Mouse (Mus musculus): ENCODE measurements at regions not wholly inside any gene's neighbourhood (a gene's known extent, or its start where the extent isn't known, plus 50 kb on each side); places are given as distances from the start of the nearest gene placed in this dataset.

GRCm38 (mm10) chr4:131014301-131015081 is 70.3 kb downstream of the Matn1 start:
- no peak overlapping the region for H3K4me3 ChIP-seq (ENCODE audit: low read depth, low read length)
- H3K9me3 ChIP-seq (ENCODE audit: control insufficient read depth, low read length): no peaks in the 10 kb centered on the region
- 36% methylated on average over 15 of the region's 15 CpGs for WGBS
- H3K27ac ChIP-seq (replicated peaks; ENCODE audit: low read depth, low read length): no peak overlapping the region
- H3K36me3 ChIP-seq (ENCODE audit: control insufficient read depth, insufficient read depth, low read length): no peaks in the 10 kb centered on the region
- ATAC-seq (ENCODE audit: low read depth) (0 out of 2 replicates have a peak, but pooled peaks have one; percentile 9), DNase-seq (ENCODE audit: low spot score) (peak; percentile 55)
- H3K9ac ChIP-seq (ENCODE audit: low read depth, low read length): no peak overlapping the region
- H3K27me3 ChIP-seq (replicated peaks; ENCODE audit: control insufficient read depth, insufficient read depth, low read length): no peaks in the 10 kb centered on the region
- H3K4me2 ChIP-seq (ENCODE audit: low read depth, low read length): no peak overlapping the region
- no peaks in the 10 kb centered on the region for H3K4me1 ChIP-seq (ENCODE audit: control insufficient read depth, insufficient read depth, low read length)

- no peaks in the 10 kb centered on the region for H3K9me3 ChIP-seq (ENCODE audit: control insufficient read depth, low read length)
- H3K36me3 ChIP-seq (ENCODE audit: control insufficient read depth, insufficient read depth, low read length): no peaks in the 10 kb centered on the region
- no peak overlapping the region for H3K4me3 ChIP-seq (ENCODE audit: low read depth, low read length)
- H3K4me1 ChIP-seq (ENCODE audit: control insufficient read depth, insufficient read depth, low read length): no peaks in the 10 kb centered on the region
- no peak overlapping the region for H3K9ac ChIP-seq (ENCODE audit: low read depth, low read length)
- 31% methylated on average over 2 of the region's 2 CpGs for WGBS
- no peak for ATAC-seq (ENCODE audit: low read depth)
- no peaks in the 10 kb centered on the region for H3K27me3 ChIP-seq (replicated peaks; ENCODE audit: control insufficient read depth, insufficient read depth, low read length)
- H3K27ac ChIP-seq (replicated peaks; ENCODE audit: low read depth, low read length): no peak overlapping the region
- H3K4me2 ChIP-seq (ENCODE audit: low read depth, low read length): no peak overlapping the region
- no peak for DNase-seq (ENCODE audit: low spot score)
These were observed 71.0 kb downstream of the Matn1 start for GRCm38 (mm10) chr4:131015156-131015555.

DNA sequence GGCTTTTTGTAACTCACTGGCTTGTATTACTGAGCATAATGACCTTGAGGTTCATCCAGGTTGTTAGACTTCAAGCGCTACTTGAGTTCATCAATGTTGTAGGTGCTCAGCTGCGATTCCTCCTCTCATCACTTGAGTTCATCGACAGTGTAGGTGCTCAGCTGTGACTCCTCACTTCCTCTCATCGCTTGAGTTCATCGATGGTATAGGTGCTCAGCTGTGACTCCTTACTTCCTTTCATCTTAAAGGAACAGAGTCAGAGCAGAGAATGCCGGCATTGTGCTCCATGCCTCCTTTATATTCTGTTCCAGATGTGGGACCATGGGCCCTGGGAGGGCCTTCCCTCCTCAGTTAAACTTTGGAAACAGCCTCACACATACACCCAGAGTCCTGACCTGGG is 79.4 kb downstream of the Matn1 start:
- 45% methylated on average over 6 of the region's 6 CpGs for WGBS
- no peak for DNase-seq (ENCODE audit: low spot score)

DNA sequence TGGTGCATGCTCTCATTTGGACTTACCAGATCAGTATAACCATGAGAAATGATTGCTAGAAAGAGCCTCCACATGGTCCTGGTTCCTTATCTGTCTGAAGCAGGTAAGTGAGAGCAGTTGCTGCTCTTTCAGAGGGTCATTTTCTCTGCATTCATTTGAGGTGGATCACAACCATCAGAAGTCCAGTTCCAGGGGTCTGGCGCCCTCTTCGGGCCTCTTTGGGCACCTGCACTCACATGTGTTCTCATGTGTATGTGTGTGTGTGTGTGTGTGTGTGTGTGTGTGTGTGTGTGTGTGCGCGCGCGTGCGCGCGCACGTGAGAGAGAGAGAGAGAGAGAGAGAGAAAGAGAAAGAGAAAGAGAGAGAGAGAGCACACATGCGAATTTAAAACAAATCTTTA is 92.1 kb downstream of the Matn1 start:
- Histone ChIP-seq H3K9me3 (ENCODE audit: control insufficient read depth, low read length) (no peaks in the 10 kb centered on the region), H3K27me3 (replicated peaks; ENCODE audit: control insufficient read depth, insufficient read depth, low read length) (no peaks in the 10 kb centered on the region), H3K4me2 (ENCODE audit: low read depth, low read length) (no peak overlapping the region), H3K27ac (replicated peaks; ENCODE audit: low read depth, low read length) (no peak overlapping the region), H3K36me3 (ENCODE audit: control insufficient read depth, insufficient read depth, low read length) (no peaks in the 10 kb centered on the region), H3K4me1 (ENCODE audit: control insufficient read depth, insufficient read depth, low read length) (no peaks in the 10 kb centered on the region), H3K9ac (ENCODE audit: low read depth, low read length) (no peak overlapping the region), H3K4me3 (ENCODE audit: low read depth, low read length) (no peak overlapping the region)
- DNase-seq (ENCODE audit: low spot score) (no peak), ATAC-seq (ENCODE audit: low read depth) (no peak)
- 86% methylated on average over 11 of the region's 11 CpGs for WGBS

More for the DNA sequence above, 79.4 kb downstream of the Matn1 start:
- H3K4me2 ChIP-seq (ENCODE audit: low read depth, low read length): no peak overlapping the region
- H3K9me3 ChIP-seq (ENCODE audit: control insufficient read depth, low read length): no peaks in the 10 kb centered on the region
- no peak overlapping the region for H3K27ac ChIP-seq (replicated peaks; ENCODE audit: low read depth, low read length)
- no peaks in the 10 kb centered on the region for H3K4me1 ChIP-seq (ENCODE audit: control insufficient read depth, insufficient read depth, low read length)
- no peaks in the 10 kb centered on the region for H3K36me3 ChIP-seq (ENCODE audit: control insufficient read depth, insufficient read depth, low read length)
- no peaks in the 10 kb centered on the region for H3K27me3 ChIP-seq (replicated peaks; ENCODE audit: control insufficient read depth, insufficient read depth, low read length)
- no peak overlapping the region for H3K4me3 ChIP-seq (ENCODE audit: low read depth, low read length)
- no peak for ATAC-seq (ENCODE audit: low read depth)
- no peak overlapping the region for H3K9ac ChIP-seq (ENCODE audit: low read depth, low read length)

- no peak overlapping the region for H3K9ac ChIP-seq (ENCODE audit: low read depth, low read length)
- no peak for ATAC-seq (ENCODE audit: low read depth)
- no peaks in the 10 kb centered on the region for H3K27me3 ChIP-seq (replicated peaks; ENCODE audit: control insufficient read depth, insufficient read depth, low read length)
- H3K4me1 ChIP-seq (ENCODE audit: control insufficient read depth, insufficient read depth, low read length): no peaks in the 10 kb centered on the region
- no peak overlapping the region for H3K4me2 ChIP-seq (ENCODE audit: low read depth, low read length)
- H3K36me3 ChIP-seq (ENCODE audit: control insufficient read depth, insufficient read depth, low read length): no peaks in the 10 kb centered on the region
- H3K4me3 ChIP-seq (ENCODE audit: low read depth, low read length): no peak overlapping the region
- no peaks in the 10 kb centered on the region for H3K9me3 ChIP-seq (ENCODE audit: control insufficient read depth, low read length)
- 12% methylated on average over 6 of the region's 6 CpGs for WGBS
- H3K27ac ChIP-seq (replicated peaks; ENCODE audit: low read depth, low read length): no peak overlapping the region
- no peak for DNase-seq (ENCODE audit: low spot score)
These were observed 93.0 kb downstream of the Matn1 start for GRCm38 (mm10) chr4:131037179-131037578.

DNA sequence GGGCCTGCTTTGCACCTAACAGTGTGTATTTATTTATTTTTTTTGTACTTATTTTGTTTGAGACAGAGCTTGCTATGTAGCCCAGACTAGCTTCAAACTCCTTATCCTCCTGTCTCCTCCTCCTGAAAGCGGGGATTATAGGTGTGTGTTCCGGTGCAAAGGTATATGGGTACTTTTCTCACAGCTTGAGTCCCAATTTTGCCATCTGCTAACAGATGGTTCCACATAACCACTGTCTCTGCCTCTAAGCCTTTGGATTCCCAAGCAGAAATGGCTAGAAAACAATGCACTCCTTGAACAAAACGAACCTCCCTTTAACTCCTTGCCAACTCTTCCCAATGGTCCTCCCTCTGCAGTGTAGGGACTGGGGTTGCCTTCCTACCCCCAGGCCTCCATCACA is 95.5 kb downstream of the Matn1 start:
- H3K27me3 ChIP-seq (replicated peaks; ENCODE audit: control insufficient read depth, insufficient read depth, low read length): no peaks in the 10 kb centered on the region
- H3K9ac ChIP-seq (ENCODE audit: low read depth, low read length): no peak overlapping the region
- ATAC-seq (ENCODE audit: low read depth): no peak
- DNase-seq (ENCODE audit: low spot score): no peak
- H3K27ac ChIP-seq (replicated peaks; ENCODE audit: low read depth, low read length): no peak overlapping the region
- H3K4me2 ChIP-seq (ENCODE audit: low read depth, low read length): no peak overlapping the region
- WGBS: 58% methylated on average over 3 of the region's 3 CpGs
- H3K36me3 ChIP-seq (ENCODE audit: control insufficient read depth, insufficient read depth, low read length): no peaks in the 10 kb centered on the region
- H3K4me3 ChIP-seq (ENCODE audit: low read depth, low read length): no peak overlapping the region
- H3K9me3 ChIP-seq (ENCODE audit: control insufficient read depth, low read length): no peaks in the 10 kb centered on the region
- H3K4me1 ChIP-seq (ENCODE audit: control insufficient read depth, insufficient read depth, low read length): no peaks in the 10 kb centered on the region

DNA sequence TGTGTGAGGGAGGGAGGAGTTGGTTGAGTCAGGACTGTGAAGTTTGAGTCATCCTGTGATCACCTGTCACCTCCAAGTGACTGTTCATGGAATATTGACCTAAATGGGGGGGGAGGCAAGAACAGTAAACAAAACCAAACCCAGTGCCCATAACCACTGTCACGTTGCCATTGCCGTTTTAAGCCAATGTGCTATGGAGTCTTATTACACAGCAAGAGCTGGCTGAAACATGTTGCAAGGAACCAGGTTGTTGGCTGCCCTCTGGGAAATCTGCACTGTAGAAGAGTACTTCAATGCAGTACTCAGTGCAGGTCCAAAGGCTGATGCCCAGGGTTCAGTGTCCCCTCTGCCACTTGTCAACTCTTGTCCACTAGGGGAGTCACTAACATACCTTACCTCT is 97.0 kb downstream of the Matn1 start:
- Histone ChIP-seq H3K4me3 (ENCODE audit: low read depth, low read length) (no peak overlapping the region), H3K9me3 (ENCODE audit: control insufficient read depth, low read length) (no peaks in the 10 kb centered on the region), H3K27ac (replicated peaks; ENCODE audit: low read depth, low read length) (no peak overlapping the region), H3K9ac (ENCODE audit: low read depth, low read length) (no peak overlapping the region), H3K36me3 (ENCODE audit: control insufficient read depth, insufficient read depth, low read length) (no peaks in the 10 kb centered on the region), H3K4me2 (ENCODE audit: low read depth, low read length) (no peak overlapping the region), H3K27me3 (replicated peaks; ENCODE audit: control insufficient read depth, insufficient read depth, low read length) (no peaks in the 10 kb centered on the region), H3K4me1 (ENCODE audit: control insufficient read depth, insufficient read depth, low read length) (no peaks in the 10 kb centered on the region)
- DNase-seq (ENCODE audit: low spot score) (no peak), ATAC-seq (ENCODE audit: low read depth) (no peak)
- WGBS: 74% methylated on average over 2 of the region's 2 CpGs

DNA sequence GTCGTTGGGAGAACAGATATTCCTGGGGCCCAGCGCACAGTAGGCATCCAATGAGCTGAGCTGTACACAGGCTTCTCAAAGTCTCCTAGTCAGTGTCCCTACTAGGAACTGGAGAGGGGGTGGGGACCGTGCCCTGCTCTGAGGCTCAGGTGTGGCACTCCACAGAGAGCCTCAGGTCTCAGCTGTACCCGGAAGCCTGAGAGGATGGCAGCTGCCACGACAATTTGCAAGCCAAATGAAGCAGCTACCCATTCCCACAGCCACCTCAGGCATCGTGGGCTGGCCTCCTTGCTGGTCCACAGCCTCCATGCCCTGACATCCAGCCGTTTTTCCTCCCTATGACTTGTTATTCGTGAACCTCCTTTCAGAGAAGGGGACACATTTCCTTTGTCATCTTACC is 101.9 kb downstream of the Matn1 start:
- no peak overlapping the region for H3K27ac ChIP-seq (replicated peaks; ENCODE audit: low read depth, low read length)
- H3K36me3 ChIP-seq (ENCODE audit: control insufficient read depth, insufficient read depth, low read length): no peaks in the 10 kb centered on the region
- H3K9me3 ChIP-seq (ENCODE audit: control insufficient read depth, low read length): no peaks in the 10 kb centered on the region
- H3K27me3 ChIP-seq (replicated peaks; ENCODE audit: control insufficient read depth, insufficient read depth, low read length): no peaks in the 10 kb centered on the region
- no peaks in the 10 kb centered on the region for H3K4me1 ChIP-seq (ENCODE audit: control insufficient read depth, insufficient read depth, low read length)
- no peak for ATAC-seq (ENCODE audit: low read depth)
- no peak overlapping the region for H3K4me2 ChIP-seq (ENCODE audit: low read depth, low read length)
- 49% methylated on average over 8 of the region's 8 CpGs for WGBS
- H3K4me3 ChIP-seq (ENCODE audit: low read depth, low read length): no peak overlapping the region
- H3K9ac ChIP-seq (ENCODE audit: low read depth, low read length): no peak overlapping the region
- no peak for DNase-seq (ENCODE audit: low spot score)

DNA sequence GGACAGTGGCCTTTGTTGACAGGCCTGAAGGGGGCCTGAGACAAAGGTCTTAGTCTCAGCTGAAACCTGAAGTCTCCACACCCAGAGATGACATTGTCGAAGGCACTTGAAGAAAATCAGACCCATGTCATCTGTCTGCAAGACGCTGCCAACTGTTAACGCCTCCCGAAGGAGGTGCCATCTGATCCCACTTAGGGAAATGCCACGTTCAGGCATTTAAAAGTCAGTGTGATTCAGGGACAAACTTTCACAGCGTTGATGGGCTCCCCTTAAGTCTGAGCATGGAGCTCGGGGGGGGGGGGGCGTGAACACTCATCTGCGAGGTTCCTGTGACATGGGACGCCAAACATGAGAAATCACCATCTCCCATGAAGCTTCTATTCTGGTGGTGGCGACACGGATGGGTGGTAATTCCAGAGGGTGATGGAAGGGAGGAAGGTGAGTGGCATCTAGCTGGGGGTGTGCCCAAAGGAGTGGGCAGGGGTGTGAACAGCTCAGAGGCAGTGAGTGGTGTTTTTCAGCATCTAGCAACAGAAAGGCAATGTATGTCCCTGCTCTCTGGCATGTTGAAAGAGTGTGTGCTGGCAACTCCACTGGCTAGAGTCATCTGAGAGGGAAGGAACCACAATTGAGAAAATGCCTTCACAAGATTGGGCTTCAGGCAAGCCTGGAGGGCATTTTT is 102.9 kb downstream of the Matn1 start:
- Histone ChIP-seq H3K27ac (replicated peaks; ENCODE audit: low read depth, low read length) (no peak overlapping the region), H3K9ac (ENCODE audit: low read depth, low read length) (no peak overlapping the region), H3K4me1 (ENCODE audit: control insufficient read depth, insufficient read depth, low read length) (no peaks in the 10 kb centered on the region), H3K4me2 (ENCODE audit: low read depth, low read length) (no peak overlapping the region), H3K27me3 (replicated peaks; ENCODE audit: control insufficient read depth, insufficient read depth, low read length) (no peaks in the 10 kb centered on the region), H3K36me3 (ENCODE audit: control insufficient read depth, insufficient read depth, low read length) (no peaks in the 10 kb centered on the region), H3K9me3 (ENCODE audit: control insufficient read depth, low read length) (no peaks in the 10 kb centered on the region), H3K4me3 (ENCODE audit: low read depth, low read length) (no peak overlapping the region)
- no peak for DNase-seq (ENCODE audit: low spot score)
- ATAC-seq (ENCODE audit: low read depth): no peak
- WGBS: 51% methylated on average over 12 of the region's 12 CpGs

Data from embryonic facial prominence, embryonic 14.5 days (tissue).